Mouse (Mus musculus): Measurements from ENCODE around the gene Ppp1r13b. TPM values are rescaled to one million over a fixed set of nuclear protein-coding genes. Genes with fewer than 3 reads are reported as not detected.

Gene Ppp1r13b
- polyA plus RNA-seq, 1 experiment from 2014 or later, result 11.5 TPM

DNA sequence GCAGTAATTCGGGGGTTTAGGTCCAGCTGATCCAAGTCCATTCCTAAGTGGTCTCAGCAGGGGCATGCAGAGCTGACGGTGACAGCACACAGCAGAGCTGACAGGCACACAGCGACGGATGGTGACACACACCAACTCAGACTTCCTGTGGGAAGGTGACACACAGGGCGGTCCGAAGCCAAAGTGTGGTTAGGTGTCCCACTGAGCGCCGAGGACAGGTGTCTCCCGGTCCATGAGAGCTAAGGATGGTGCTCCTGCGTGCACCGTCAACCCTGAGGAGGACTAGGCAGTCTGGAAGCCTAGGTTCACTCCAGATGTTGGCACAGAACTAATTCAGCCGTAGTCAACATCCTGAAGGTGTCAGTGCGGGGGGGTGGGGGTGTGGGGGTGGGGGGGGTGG is 95.8 kb downstream of the Ppp1r13b start:
- Histone ChIP-seq H3K4me1 (replicated peaks) (peaks cover 48% of the 10 kb centered on the region), H3K4me2 (0 out of 2 replicates have a peak overlapping the region, but pooled peaks have one; percentile 84), H3K9me3 (no peaks in the 10 kb centered on the region), H3K9ac (replicated peaks) (no peak overlapping the region), H3K27ac (no peak overlapping the region), H3K36me3 (peaks cover 39% of the 10 kb centered on the region), H3K4me3 (replicated peaks) (no peak overlapping the region; the same call in 1 of the 2 replicates), H3K27me3 (no peaks in the 10 kb centered on the region)
- WGBS, result 91% methylated on average over 13 of the region's 13 CpGs
- no peak for ATAC-seq (ENCODE audit: insufficient number of reproducible peaks, insufficient read depth, low FRiP score, low TSS enrichment, low read depth)

DNA sequence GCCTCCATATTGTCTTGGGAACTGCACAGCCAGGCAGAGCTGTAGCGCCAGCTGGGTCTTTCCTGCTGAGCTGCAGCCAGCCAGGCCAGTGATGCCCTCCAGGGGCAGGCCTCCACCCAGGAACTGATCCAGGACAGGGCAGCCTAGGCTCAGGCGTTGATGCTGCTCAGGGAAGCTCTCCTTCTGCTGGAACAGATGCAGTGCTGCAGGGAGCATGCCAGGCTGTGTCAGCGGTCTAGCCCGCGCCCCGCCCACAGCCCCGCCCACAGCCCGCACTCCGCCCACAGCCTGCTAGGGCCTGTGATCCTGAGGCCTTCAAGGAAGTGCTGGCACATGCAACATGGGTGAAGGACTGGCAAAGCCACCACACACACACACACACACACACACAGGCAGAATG is 98.1 kb downstream of the Ppp1r13b start:
- Histone ChIP-seq H3K27ac (peak overlapping the region; percentile 25; the same call in 1 of the 2 replicates), H3K4me3 (replicated peaks) (no peak overlapping the region), H3K9me3 (no peaks in the 10 kb centered on the region), H3K27me3 (no peaks in the 10 kb centered on the region), H3K9ac (replicated peaks) (peak overlapping the region; percentile 23; the same call in 1 of the 2 replicates), H3K4me2 (peak overlapping the region; percentile 13), H3K36me3 (peaks cover 62% of the 10 kb centered on the region), H3K4me1 (replicated peaks) (peaks cover 28% of the 10 kb centered on the region)
- peak; percentile 7; the same call in 1 of the 2 replicates for ATAC-seq (ENCODE audit: insufficient number of reproducible peaks, insufficient read depth, low FRiP score, low TSS enrichment, low read depth)
- 4% methylated on average over 7 of the region's 9 CpGs for WGBS

DNA sequence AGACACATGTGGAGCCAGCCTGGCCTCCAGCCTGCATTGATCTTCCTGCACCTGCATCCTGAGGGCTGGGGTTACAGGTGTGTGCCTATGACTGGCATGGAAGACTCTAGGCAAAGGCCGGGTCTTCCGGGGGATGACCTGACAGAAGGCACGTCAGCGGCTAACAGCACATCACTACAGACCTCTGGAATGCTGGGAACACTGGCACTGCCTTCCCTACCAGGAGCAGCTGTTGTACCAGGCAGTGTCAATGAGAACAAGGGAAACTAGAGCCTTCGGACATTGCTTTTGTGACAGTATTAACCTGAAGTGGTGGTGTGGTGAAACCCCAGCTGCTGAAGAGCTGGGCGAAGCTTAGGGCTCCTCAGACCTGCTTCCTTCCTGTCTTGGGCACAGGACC is 99.1 kb downstream of the Ppp1r13b start:
- H3K4me2 ChIP-seq, result no peak overlapping the region
- peaks cover 72% of the 10 kb centered on the region for H3K36me3 ChIP-seq
- no peak for ATAC-seq (ENCODE audit: insufficient number of reproducible peaks, insufficient read depth, low FRiP score, low TSS enrichment, low read depth)
- H3K27ac ChIP-seq, result no peak overlapping the region
- H3K9ac ChIP-seq (replicated peaks), result no peak overlapping the region
- H3K4me1 ChIP-seq (replicated peaks), result peaks cover 27% of the 10 kb centered on the region
- 91% methylated on average over 6 of the region's 6 CpGs for WGBS
- no peak overlapping the region for H3K4me3 ChIP-seq (replicated peaks)
- H3K9me3 ChIP-seq, result no peaks in the 10 kb centered on the region
- no peaks in the 10 kb centered on the region for H3K27me3 ChIP-seq

DNA sequence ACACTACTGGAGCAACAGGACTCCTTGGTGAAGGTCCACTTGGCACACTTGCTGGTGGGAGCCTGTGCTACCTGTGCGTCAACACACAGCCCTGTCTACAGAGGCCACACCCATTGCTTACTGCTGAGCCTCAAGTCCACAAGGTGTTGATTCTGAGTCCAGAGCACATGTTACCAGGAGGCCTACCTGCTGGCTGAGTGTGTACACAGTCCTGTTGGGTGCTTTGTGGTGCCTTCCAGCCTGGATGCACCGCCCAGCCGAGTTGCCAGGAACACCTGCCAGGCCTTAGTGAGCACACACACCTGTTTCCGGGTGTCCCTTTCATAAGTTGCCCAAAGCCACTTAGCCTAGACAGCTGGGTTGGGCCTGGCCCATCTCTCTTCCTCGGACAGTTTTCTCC is 104.4 kb downstream of the Ppp1r13b start:
- no peak overlapping the region for H3K4me2 ChIP-seq
- no peaks in the 10 kb centered on the region for H3K9me3 ChIP-seq
- H3K4me3 ChIP-seq (replicated peaks), result no peak overlapping the region
- no peaks in the 10 kb centered on the region for H3K4me1 ChIP-seq (replicated peaks)
- H3K9ac ChIP-seq (replicated peaks), result no peak overlapping the region
- ATAC-seq (ENCODE audit: insufficient number of reproducible peaks, insufficient read depth, low FRiP score, low TSS enrichment, low read depth), result no peak
- WGBS, result 89% methylated on average over 5 of the region's 5 CpGs
- no peak overlapping the region for H3K27ac ChIP-seq
- no peaks in the 10 kb centered on the region for H3K27me3 ChIP-seq
- H3K36me3 ChIP-seq, result peaks cover 96% of the 10 kb centered on the region

DNA sequence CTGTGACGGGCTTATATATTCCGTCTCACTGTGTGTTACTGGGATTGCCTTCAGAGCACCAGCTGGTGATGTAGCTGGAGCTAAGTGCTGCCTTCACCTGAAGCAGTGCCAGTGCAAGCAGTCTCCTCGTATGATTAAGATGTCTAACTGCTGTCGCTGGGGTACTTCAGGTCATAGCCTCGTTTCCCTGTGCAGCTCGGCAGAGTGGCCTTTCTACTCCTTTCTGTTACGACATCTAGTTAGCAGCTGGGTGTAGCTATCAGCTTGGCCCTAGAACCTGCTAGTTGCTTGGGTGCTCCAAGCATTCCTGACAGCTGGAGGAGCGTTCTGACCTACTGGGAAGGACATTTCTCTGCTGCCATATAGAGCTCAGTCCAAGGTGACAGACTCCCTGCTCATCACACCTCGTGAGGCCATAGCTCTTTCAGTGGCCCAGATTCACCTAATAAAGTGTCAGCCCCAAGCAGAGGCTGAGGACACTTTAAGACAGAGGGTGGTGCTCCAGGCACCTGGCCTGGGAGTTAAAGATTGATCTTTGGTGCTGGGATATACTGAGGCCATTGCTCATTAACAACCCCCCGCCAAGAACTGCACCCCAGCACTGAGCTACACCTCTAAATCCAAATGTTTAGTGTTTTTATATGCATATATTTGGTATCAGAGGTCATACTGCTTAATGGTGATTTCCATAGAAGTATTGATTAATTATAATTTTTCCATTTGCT is 107.3 kb downstream of the Ppp1r13b start:
- H3K9me3 ChIP-seq, result no peaks in the 10 kb centered on the region
- no peak overlapping the region for H3K4me3 ChIP-seq (replicated peaks)
- no peak for ATAC-seq (ENCODE audit: insufficient number of reproducible peaks, insufficient read depth, low FRiP score, low TSS enrichment, low read depth)
- H3K36me3 ChIP-seq, result peaks cover 96% of the 10 kb centered on the region
- H3K4me1 ChIP-seq (replicated peaks), result no peaks in the 10 kb centered on the region
- 84% methylated on average over 10 of the region's 10 CpGs for WGBS
- no peak overlapping the region for H3K27ac ChIP-seq
- H3K9ac ChIP-seq (replicated peaks), result no peak overlapping the region
- no peak overlapping the region for H3K4me2 ChIP-seq
- no peaks in the 10 kb centered on the region for H3K27me3 ChIP-seq

DNA sequence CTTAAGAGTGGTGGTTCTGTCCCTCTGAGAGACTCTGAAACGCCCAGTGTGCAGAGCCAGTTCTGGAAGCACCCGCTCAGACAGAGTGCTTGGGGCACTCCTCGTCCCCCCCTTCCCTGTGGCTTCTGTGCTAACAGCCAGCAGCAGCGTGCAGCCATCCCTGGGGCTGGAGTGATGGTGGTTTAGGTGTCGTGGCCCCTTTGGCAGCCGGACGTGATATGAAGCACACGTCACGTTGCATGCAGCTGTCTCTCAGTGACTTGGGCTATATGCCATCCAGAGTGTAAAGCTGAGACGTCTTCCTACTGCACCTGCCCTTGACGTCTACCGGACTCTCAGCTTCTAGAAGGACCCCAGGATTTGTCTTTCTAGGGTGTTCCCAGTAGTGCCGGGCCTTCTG is 109.4 kb downstream of the Ppp1r13b start:
- Histone ChIP-seq H3K4me3 (replicated peaks) (no peak overlapping the region), H3K4me2 (no peak overlapping the region), H3K9ac (replicated peaks) (no peak overlapping the region), H3K4me1 (replicated peaks) (no peaks in the 10 kb centered on the region), H3K36me3 (peaks cover 96% of the 10 kb centered on the region), H3K27ac (no peak overlapping the region), H3K9me3 (no peaks in the 10 kb centered on the region), H3K27me3 (no peaks in the 10 kb centered on the region)
- no peak for ATAC-seq (ENCODE audit: insufficient number of reproducible peaks, insufficient read depth, low FRiP score, low TSS enrichment, low read depth)
- WGBS, result 93% methylated on average over 13 of the region's 13 CpGs

DNA sequence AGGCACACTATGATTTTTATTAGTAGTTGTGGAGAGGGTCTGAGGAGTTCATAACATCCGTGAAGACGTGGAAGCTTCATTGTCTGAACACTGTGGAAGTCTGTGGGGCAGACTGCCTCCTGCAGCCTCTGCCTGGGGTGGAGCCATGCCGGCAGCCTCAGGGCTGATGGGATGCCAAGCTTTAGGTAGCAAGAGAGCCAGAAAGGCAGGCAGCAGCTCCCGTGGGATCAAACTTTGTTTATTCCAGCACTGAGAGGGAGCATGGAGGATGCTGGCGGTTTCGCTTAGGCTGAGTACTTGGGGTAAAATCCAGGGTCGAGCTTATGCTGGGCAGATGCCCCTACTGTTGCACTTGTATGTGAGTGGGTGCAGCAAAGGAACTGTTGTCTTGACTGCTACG is 110.7 kb downstream of the Ppp1r13b start:
- Histone ChIP-seq H3K4me3 (replicated peaks) (no peak overlapping the region), H3K36me3 (peaks cover 94% of the 10 kb centered on the region), H3K9me3 (no peaks in the 10 kb centered on the region), H3K9ac (replicated peaks) (no peak overlapping the region), H3K4me1 (replicated peaks) (no peaks in the 10 kb centered on the region), H3K4me2 (no peak overlapping the region), H3K27ac (no peak overlapping the region), H3K27me3 (no peaks in the 10 kb centered on the region)
- ATAC-seq (ENCODE audit: insufficient number of reproducible peaks, insufficient read depth, low FRiP score, low TSS enrichment, low read depth), result no peak
- 86% methylated on average over 8 of the region's 8 CpGs for WGBS

DNA sequence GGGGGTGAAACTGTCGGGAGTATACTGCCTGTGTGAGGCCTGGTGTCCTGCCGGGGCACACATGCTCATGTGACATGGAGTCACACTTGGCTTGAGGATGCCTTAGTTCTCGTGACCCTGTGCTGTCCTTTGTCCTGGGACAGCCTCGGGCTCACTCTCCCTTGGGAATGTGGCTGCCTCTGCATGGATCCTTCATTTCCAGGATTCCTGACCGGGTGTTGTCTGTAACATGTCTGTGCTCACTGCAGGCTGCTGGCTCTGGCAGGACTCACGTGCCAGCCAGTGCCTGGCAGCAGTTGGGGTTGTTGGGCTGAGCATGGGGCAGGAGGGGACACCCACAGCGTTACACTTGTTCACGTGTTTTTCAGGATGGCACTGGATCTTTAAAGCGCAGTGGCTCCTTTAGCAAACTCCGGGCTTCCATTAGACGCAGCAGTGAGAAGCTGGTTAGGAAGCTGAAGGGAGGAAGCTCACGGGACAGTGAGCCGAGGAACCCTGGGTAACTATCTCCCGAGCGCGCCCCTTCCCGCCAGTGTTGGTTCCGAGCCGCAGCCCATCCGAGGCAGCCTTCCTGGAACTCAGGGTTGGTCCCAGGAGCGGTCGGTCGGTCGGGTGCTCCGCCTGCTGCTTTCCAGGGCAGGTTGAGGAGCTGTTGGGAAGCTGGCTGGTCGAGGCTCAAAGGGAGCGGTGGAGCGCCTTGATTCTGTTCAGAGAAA is 112.6 kb downstream of the Ppp1r13b start:
- no peaks in the 10 kb centered on the region for H3K27me3 ChIP-seq
- no peaks in the 10 kb centered on the region for H3K4me1 ChIP-seq (replicated peaks)
- no peak overlapping the region for H3K4me3 ChIP-seq (replicated peaks)
- H3K36me3 ChIP-seq, result peaks cover 94% of the 10 kb centered on the region
- no peak overlapping the region for H3K4me2 ChIP-seq
- no peak overlapping the region for H3K9ac ChIP-seq (replicated peaks)
- no peak overlapping the region for H3K27ac ChIP-seq
- no peak for ATAC-seq (ENCODE audit: insufficient number of reproducible peaks, insufficient read depth, low FRiP score, low TSS enrichment, low read depth)
- H3K9me3 ChIP-seq, result no peaks in the 10 kb centered on the region
- WGBS, result 91% methylated on average over 28 of the region's 28 CpGs

DNA sequence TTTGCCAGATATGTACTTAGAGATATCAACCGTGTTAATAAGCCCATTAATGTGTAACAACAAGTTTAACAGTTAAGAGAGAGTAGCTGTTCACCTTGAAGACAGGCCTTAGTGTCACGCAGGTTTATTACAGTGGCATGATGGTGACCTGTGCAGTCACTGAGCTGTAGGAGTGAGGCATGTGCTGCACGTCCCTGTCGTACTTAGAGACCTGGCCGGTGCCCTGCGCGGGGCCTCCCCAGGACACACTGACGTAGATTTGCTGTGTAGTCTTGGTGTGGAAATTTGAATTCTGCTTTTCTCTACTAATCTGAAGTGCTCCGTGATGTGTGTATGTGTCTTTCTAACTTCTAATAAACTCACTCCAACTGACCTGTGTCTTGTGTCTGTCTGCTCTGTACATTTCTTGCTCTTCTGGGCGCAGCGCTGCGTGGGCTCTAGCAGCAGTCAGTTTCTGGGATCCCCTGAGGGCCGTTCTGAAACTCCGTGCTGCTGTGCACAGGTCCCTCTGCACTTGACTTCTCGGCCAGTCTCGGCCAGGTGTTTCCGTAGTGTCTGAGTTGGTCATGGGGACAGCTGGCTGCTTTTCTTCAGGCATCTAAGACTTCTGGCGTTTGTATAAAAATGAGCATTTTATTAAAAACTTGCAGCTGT is 113.3 kb downstream of the Ppp1r13b start:
- no peak for ATAC-seq (ENCODE audit: insufficient number of reproducible peaks, insufficient read depth, low FRiP score, low TSS enrichment, low read depth)
- Histone ChIP-seq H3K27ac (no peak overlapping the region), H3K27me3 (no peaks in the 10 kb centered on the region), H3K9ac (replicated peaks) (no peak overlapping the region), H3K4me2 (no peak overlapping the region), H3K4me3 (replicated peaks) (no peak overlapping the region), H3K4me1 (replicated peaks) (no peaks in the 10 kb centered on the region), H3K9me3 (no peaks in the 10 kb centered on the region), H3K36me3 (peaks cover 96% of the 10 kb centered on the region)
- WGBS, result 89% methylated on average over 18 of the region's 18 CpGs

DNA sequence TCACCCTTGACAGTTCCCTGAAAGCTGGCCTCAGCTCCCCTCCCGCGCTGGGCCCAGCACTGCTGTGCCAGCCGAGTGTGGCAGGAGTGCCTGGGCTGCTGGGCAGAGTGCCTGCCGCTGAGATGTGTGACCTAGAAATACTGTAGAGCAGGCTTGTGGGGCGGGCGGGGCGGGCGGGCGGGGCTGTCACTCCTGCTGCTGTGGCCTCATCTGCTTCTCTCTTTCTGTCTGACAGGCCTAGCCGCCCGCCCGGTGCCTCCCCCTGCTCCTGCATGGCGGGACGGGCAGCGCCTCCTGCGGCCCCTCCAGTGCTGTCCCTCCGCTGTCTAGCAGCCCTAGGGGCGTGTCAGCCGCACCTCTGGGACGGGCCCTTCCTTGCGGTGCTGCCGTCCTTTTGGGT is 113.8 kb downstream of the Ppp1r13b start:
- no peak overlapping the region for H3K27ac ChIP-seq
- H3K4me3 ChIP-seq (replicated peaks), result no peak overlapping the region
- ATAC-seq (ENCODE audit: insufficient number of reproducible peaks, insufficient read depth, low FRiP score, low TSS enrichment, low read depth), result no peak
- 0 out of 2 replicates have a peak overlapping the region, but pooled peaks have one; percentile 2 for H3K9ac ChIP-seq (replicated peaks)
- WGBS, result 80% methylated on average over 22 of the region's 22 CpGs
- H3K4me2 ChIP-seq, result no peak overlapping the region
- H3K27me3 ChIP-seq, result no peaks in the 10 kb centered on the region
- H3K9me3 ChIP-seq, result no peaks in the 10 kb centered on the region
- no peaks in the 10 kb centered on the region for H3K4me1 ChIP-seq (replicated peaks)
- peaks cover 98% of the 10 kb centered on the region for H3K36me3 ChIP-seq

DNA sequence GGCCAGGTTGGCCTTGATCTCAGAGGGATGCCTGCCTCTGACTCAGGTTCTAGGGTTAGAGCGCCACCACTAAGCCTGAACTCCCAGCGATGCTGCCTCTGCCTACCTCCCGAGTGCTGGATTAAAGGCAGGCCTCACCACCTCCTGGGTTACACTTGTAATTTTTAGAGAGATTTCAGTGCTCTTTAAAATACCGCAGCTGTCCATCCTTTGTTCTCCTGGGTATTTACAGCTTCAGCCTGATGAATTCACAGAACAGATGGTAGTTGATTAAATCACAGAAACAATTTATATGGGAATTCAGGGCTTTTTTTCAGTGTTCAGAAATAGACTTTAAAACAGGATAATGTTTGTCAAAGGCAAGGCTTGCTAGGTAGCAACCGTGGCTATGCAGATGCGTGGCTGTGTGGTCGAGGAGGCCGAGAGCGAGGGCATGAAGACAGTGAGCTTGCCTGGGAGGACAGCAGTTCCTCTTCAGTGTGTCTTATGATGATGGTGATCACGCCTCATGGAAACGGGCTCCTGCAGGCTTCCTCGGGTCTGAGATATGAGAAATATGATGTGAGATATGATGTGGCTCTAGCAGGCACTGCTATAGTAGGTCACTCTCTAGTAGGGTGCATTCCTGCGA is 116.3 kb downstream of the Ppp1r13b start:
- ATAC-seq (ENCODE audit: insufficient number of reproducible peaks, insufficient read depth, low FRiP score, low TSS enrichment, low read depth), result no peak
- Histone ChIP-seq H3K27ac (no peak overlapping the region), H3K4me2 (no peak overlapping the region), H3K36me3 (peaks cover 99% of the 10 kb centered on the region), H3K27me3 (no peaks in the 10 kb centered on the region), H3K4me3 (replicated peaks) (no peak overlapping the region), H3K9ac (replicated peaks) (no peak overlapping the region), H3K4me1 (replicated peaks) (no peaks in the 10 kb centered on the region), H3K9me3 (no peaks in the 10 kb centered on the region)
- WGBS, result 92% methylated on average over 13 of the region's 13 CpGs
